ENCODE assay signal across 10 mouse cellular contexts in genomic region chr6:54974501-54974900, GRCm38 (mm10). TPM values are rescaled to one million over a fixed set of nuclear protein-coding genes. Genes with fewer than 3 reads are reported as not detected.
DNase-seq lines count a peak whose midpoint lies in the region; ATAC-seq and TF ChIP-seq lines count a peak whose summit lies in the region.
"Had no signal": no experiment of that assay in that cellular context is flagged by ENCODE, and none has a peak within 500 bp of the region (broad histone marks: within the 10 kb centered on the region; RNA-seq: fewer than 3 reads in every experiment).

No protein-coding gene starts in this region.

- H3K36me3 ChIP-seq in heart, adult 2 months (ENCODE audit: control insufficient read depth, insufficient read depth, low read length) = peaks cover 9% of the 10 kb centered on the region
- no peaks in the 10 kb centered on the region for H3K36me3 ChIP-seq in neural tube, embryonic 15.5 days
- no peaks in the 10 kb centered on the region for H3K36me3 ChIP-seq in midbrain, embryonic 10.5 days
- H3K36me3 ChIP-seq: embryonic facial prominence, embryonic 13.5 days; lung, embryonic 15.5 days had no signal

- H3K9me3 ChIP-seq in neural tube, embryonic 15.5 days (replicated peaks) = no peaks in the 10 kb centered on the region
- no peaks in the 10 kb centered on the region for H3K9me3 ChIP-seq in midbrain, embryonic 10.5 days (replicated peaks)
- H3K9me3 ChIP-seq: embryonic facial prominence, embryonic 13.5 days; lung, embryonic 15.5 days had no signal

- TF ChIP-seq CTCF in heart, adult 2 months (IDR thresholded peaks at IDR 0.05) = peak; percentile 81

- H3K4me1 ChIP-seq in heart, adult 2 months (ENCODE audit: control insufficient read depth, insufficient read depth, low read length) = peaks cover 13% of the 10 kb centered on the region
- H3K4me1 ChIP-seq in neural tube, embryonic 15.5 days = peaks cover 14% of the 10 kb centered on the region
- peaks cover 16% of the 10 kb centered on the region for H3K4me1 ChIP-seq in midbrain, embryonic 10.5 days

- no peak overlapping the region for H3K9ac ChIP-seq in heart, adult 2 months (ENCODE audit: low read depth, low read length)
- no peak overlapping the region for H3K9ac ChIP-seq in neural tube, embryonic 15.5 days (replicated peaks)
- H3K9ac ChIP-seq: embryonic facial prominence, embryonic 13.5 days; lung, embryonic 15.5 days had no signal

- TF ChIP-seq POLR2A in heart, adult 2 months (IDR thresholded peaks at IDR 0.05; ENCODE audit: insufficient read depth, low read depth, low read length) = no peak

- no peaks in the 10 kb centered on the region for H3K79me2 ChIP-seq in heart, adult 2 months (replicated peaks; ENCODE audit: control insufficient read depth, insufficient read depth, low read length)

- ATAC-seq in neural tube, embryonic 15.5 days (ENCODE audit: low FRiP score) = no peak

- H3K4me3 ChIP-seq in heart, adult 2 months = no peak overlapping the region
- H3K4me3 ChIP-seq in neural tube, embryonic 15.5 days (replicated peaks) = no peak overlapping the region
- no peak overlapping the region for H3K4me3 ChIP-seq in midbrain, embryonic 10.5 days
- H3K4me3 ChIP-seq: embryonic facial prominence, embryonic 13.5 days; lung, embryonic 15.5 days had no signal

- no peak overlapping the region for H3K27ac ChIP-seq in heart, adult 2 months
- no peak overlapping the region for H3K27ac ChIP-seq in neural tube, embryonic 15.5 days (replicated peaks)
- H3K27ac ChIP-seq in midbrain, embryonic 10.5 days (replicated peaks) = no peak overlapping the region
- H3K27ac ChIP-seq: embryonic facial prominence, embryonic 13.5 days; lung, embryonic 15.5 days had no signal

- 60% methylated on average over 5 of the region's 5 CpGs for WGBS in heart, adult 2 months
- WGBS in neural tube, embryonic 15.5 days = 68% methylated on average over 5 of the region's 5 CpGs
- 68% methylated on average over 5 of the region's 5 CpGs for WGBS in midbrain, embryonic 10.5 days

- no peaks in the 10 kb centered on the region for H3K27me3 ChIP-seq in heart, adult 2 months (ENCODE audit: control insufficient read depth, insufficient read depth, low read length)
- peaks cover 14% of the 10 kb centered on the region for H3K27me3 ChIP-seq in neural tube, embryonic 15.5 days (replicated peaks)
- peaks cover 51% of the 10 kb centered on the region for H3K27me3 ChIP-seq in midbrain, embryonic 10.5 days (ENCODE audit: low read depth, poor library complexity, severe bottlenecking)
- H3K27me3 ChIP-seq: lung, embryonic 15.5 days had no signal

- H3K4me2 ChIP-seq in neural tube, embryonic 15.5 days = no peak overlapping the region
- H3K4me2 ChIP-seq: embryonic facial prominence, embryonic 13.5 days; lung, embryonic 15.5 days had no signal

- no peak for DNase-seq in heart, adult 2 months
- DNase-seq in heart, adult 9 months (ENCODE audit: low spot score in 2 of 2) = no peak
- DNase-seq in A20 (ENCODE audit: low read depth, low spot score) = peak; percentile 56
- DNase-seq in NIH3T3 (ENCODE audit: low read depth) = peak; percentile 56
- peak; percentile 56 for DNase-seq in lung, postnatal 25 days (ENCODE audit: low spot score)
- DNase-seq in left cerebral cortex, postnatal 25 days (ENCODE audit: low spot score in 2 of 2) = no peak
- DNase-seq in midbrain, embryonic 10.5 days (ENCODE audit: low spot score) = no peak

- intact Hi-C loops in heart, adult 2 months (cut with DNase I) = loop anchor here (1.0 to 5.0 kb wide), 3 partner anchors 18 to 387 kb away; partner anchors contain the start of gene Ggct
- intact Hi-C loops in left cerebral cortex, postnatal 25 days (cut with DNase I) = no loop called here

- TF ChIP-seq EP300 in heart, adult 2 months (IDR thresholded peaks at IDR 0.05; ENCODE audit: insufficient read depth, low read depth, low read length) = no peak

RNA-seq across cellular contexts. Expression of gene Nod1, which starts 2.1 kb away (rescaled TPM):
- total RNA-seq in heart, adult 2 months (2021) = 10 to 100 TPM; 17.3 to 18.6 TPM
- polyA plus RNA-seq in heart, adult 2 months (2012; rRNA removed) = 23.6 and 25.7 TPM in 2 replicates
- total RNA-seq in left cerebral cortex, postnatal 25 days (2021) = 1 to 10 TPM; 3.2 to 3.8 TPM
- 3.6 and 4.5 TPM in 2 replicates for polyA plus RNA-seq in neural tube, embryonic 15.5 days (2015; fragmentation: Nextera tagmentation; extraction: Ambion mirVana)
- 1.3 and 1.9 TPM in 2 replicates for polyA plus RNA-seq in midbrain, embryonic 10.5 days (2016; fragmentation: Nextera tagmentation; extraction: Ambion mirVana)

RNA-seq across cellular contexts. Expression of gene Ggct, which starts 18.2 kb away (rescaled TPM):
- total RNA-seq in heart, adult 2 months (2021) = 10 to 100 TPM; 26.5 to 29.1 TPM
- 6.8 and 7.8 TPM in 2 replicates for polyA plus RNA-seq in heart, adult 2 months (2012; rRNA removed)
- total RNA-seq in left cerebral cortex, postnatal 25 days (2021) = 10 to 100 TPM; 25.9 to 31.7 TPM
- polyA plus RNA-seq in neural tube, embryonic 15.5 days (2015; fragmentation: Nextera tagmentation; extraction: Ambion mirVana) = 17.6 and 18.4 TPM in 2 replicates
- 12.7 and 15.7 TPM in 2 replicates for polyA plus RNA-seq in midbrain, embryonic 10.5 days (2016; fragmentation: Nextera tagmentation; extraction: Ambion mirVana)

Comparison
In these comparisons a context has a peak if more than half of its experiments do, and no peak if none do; other contexts are left out.
1. DNase-seq: peak in A20 (single experiment), NIH3T3 (single experiment) and lung, postnatal 25 days (single experiment); none in heart, adult 2 months (0 of 2), heart, adult 9 months (0 of 2), left cerebral cortex, postnatal 25 days (0 of 2) and midbrain, embryonic 10.5 days (single experiment).